Mouse (Mus musculus): ENCODE measurements around the gene Ptpn1.

GRCm38 (mm10) chr2:167950681-167951080 lies 18.8 kb downstream of the Ptpn1 start:
- TF ChIP-seq CTCF (IDR thresholded peaks at IDR 0.05; ENCODE audit: borderline replicate concordance, insufficient read depth, low read length) (no peak), POLR2A (IDR thresholded peaks at IDR 0.05; ENCODE audit: low read depth, low read length) (no peak)

Measured in embryonic fibroblast, embryonic 13.5 days (primary cell).